ENCODE assay signal across 8 mouse cellular contexts in genomic region chr17:29032274-29033069, GRCm38 (mm10). TPM values are rescaled to one million over a fixed set of nuclear protein-coding genes. Genes with fewer than 3 reads are reported as not detected.
DNase-seq lines count a peak whose midpoint lies in the region; ATAC-seq and TF ChIP-seq lines count a peak whose summit lies in the region.

Gene Srsf3, plus strand, starts transcription at chr17:29032628.

- peak within 1 kb of the TSS; percentile 99 for H3K27ac ChIP-seq in heart, embryonic 11.5 days (ENCODE audit: low read depth, low read length)
- peak within 1 kb of the TSS; percentile 100 for H3K27ac ChIP-seq in kidney, embryonic 16.5 days (ENCODE audit: low read length)
- H3K27ac ChIP-seq in liver, adult 2 months (replicated peaks; ENCODE audit: insufficient read depth, low read depth, low read length), result peak within 1 kb of the TSS; percentile 94

- H3K4me2 ChIP-seq in heart, embryonic 11.5 days, result peak within 1 kb of the TSS; percentile 97
- peak within 1 kb of the TSS; percentile 77 for H3K4me2 ChIP-seq in kidney, embryonic 16.5 days (replicated peaks; ENCODE audit: low read depth, low read length)
- H3K4me2 ChIP-seq in myocyte (ENCODE audit: low read depth), result peak within 1 kb of the TSS; percentile 94

- ATAC-seq in erythroblast, adult 5-6 weeks (replicated peaks; ENCODE audit: low FRiP score, poor library complexity, severe bottlenecking), result peak; percentile 92
- ATAC-seq in heart, embryonic 11.5 days (replicated peaks; ENCODE audit: insufficient number of reproducible peaks, low FRiP score, low TSS enrichment), result peak; percentile 98
- peak; percentile 97 for ATAC-seq in kidney, embryonic 16.5 days (ENCODE audit: low FRiP score, low TSS enrichment)

- peak; percentile 97 for DNase-seq in B cell, adult 2 months
- peak; percentile 99 for DNase-seq in brain, adult 2 months (ENCODE audit: low read depth, low spot score)
- peak; percentile 88 for DNase-seq in liver, adult 2 months (ENCODE audit: extremely low read depth, low read depth, low spot score)
- peak; percentile 99 for DNase-seq in splenic B cell, adult 2 months (ENCODE audit: low read depth, low spot score)

- H3K9ac ChIP-seq in heart, embryonic 11.5 days (ENCODE audit: low read depth, low read length), result peak within 1 kb of the TSS; percentile 94
- H3K9ac ChIP-seq in kidney, embryonic 16.5 days (replicated peaks; ENCODE audit: low read length), result peak within 1 kb of the TSS; percentile 98
- H3K9ac ChIP-seq in liver, adult 2 months (ENCODE audit: low read depth, low read length), result peak within 1 kb of the TSS; percentile 97

- peak; percentile 98 for TF ChIP-seq POLR2A in liver, adult 2 months (IDR thresholded peaks at IDR 0.05; ENCODE audit: extremely low read depth, insufficient read depth, low read length)
- peak; percentile 74 for TF ChIP-seq POLR2A in myocyte (IDR thresholded peaks at IDR 0.05; ENCODE audit: insufficient read length, low read depth)

- peaks cover 20% of the 10 kb centered on the region; the same call in 1 of the 2 replicates for H3K79me2 ChIP-seq in liver, adult 2 months (ENCODE audit: control insufficient read depth, insufficient read depth, low read length)
- H3K79me2 ChIP-seq in myocyte (ENCODE audit: control insufficient read depth, insufficient read depth), result peaks cover 51% of the 10 kb centered on the region

- H3K36me3 ChIP-seq in heart, embryonic 11.5 days (ENCODE audit: control insufficient read depth, insufficient read depth, low read length), result peaks cover 11% of the 10 kb centered on the region
- peaks cover 13% of the 10 kb centered on the region for H3K36me3 ChIP-seq in kidney, embryonic 16.5 days (ENCODE audit: insufficient read depth, low read length)
- peaks cover 13% of the 10 kb centered on the region for H3K36me3 ChIP-seq in liver, adult 2 months (ENCODE audit: control insufficient read depth, insufficient read depth, low read length)
- peaks cover 24% of the 10 kb centered on the region for H3K36me3 ChIP-seq in myocyte (ENCODE audit: control insufficient read depth, insufficient read depth)
- peaks cover 5% of the 10 kb centered on the region; the same call in 1 of the 2 replicates for H3K36me3 ChIP-seq in splenic B cell, adult 2 months (ENCODE audit: control insufficient read depth, insufficient read depth, low read length, poor library complexity, severe bottlenecking)

- H3K4me3 ChIP-seq in heart, embryonic 11.5 days (ENCODE audit: low read depth, low read length), result peak within 1 kb of the TSS; percentile 61
- H3K4me3 ChIP-seq in kidney, embryonic 16.5 days (ENCODE audit: low read length), result peak within 1 kb of the TSS; percentile 95
- H3K4me3 ChIP-seq in liver, adult 2 months (ENCODE audit: insufficient read depth, low read depth, low read length), result peak within 1 kb of the TSS; percentile 93
- peak within 1 kb of the TSS; percentile 91 for H3K4me3 ChIP-seq in myocyte

- no peaks in the 10 kb centered on the region for H3K27me3 ChIP-seq in heart, embryonic 11.5 days (ENCODE audit: control insufficient read depth, insufficient read depth, low read length)
- no peaks in the 10 kb centered on the region for H3K27me3 ChIP-seq in kidney, embryonic 16.5 days (ENCODE audit: insufficient read depth, low read length)
- no peaks in the 10 kb centered on the region for H3K27me3 ChIP-seq in liver, adult 2 months (ENCODE audit: control insufficient read depth, insufficient read depth, low read length)
- H3K27me3 ChIP-seq in myocyte (ENCODE audit: control insufficient read depth, insufficient read depth, insufficient read length), result no peaks in the 10 kb centered on the region
- no peaks in the 10 kb centered on the region for H3K27me3 ChIP-seq in splenic B cell, adult 2 months (ENCODE audit: control insufficient read depth, insufficient read depth, low read length, poor library complexity, severe bottlenecking)

- H3K4me1 ChIP-seq in heart, embryonic 11.5 days (ENCODE audit: control insufficient read depth, insufficient read depth, low read length), result peaks cover 17% of the 10 kb centered on the region
- peaks cover 22% of the 10 kb centered on the region for H3K4me1 ChIP-seq in kidney, embryonic 16.5 days (ENCODE audit: insufficient read depth, low read length)
- H3K4me1 ChIP-seq in liver, adult 2 months (ENCODE audit: control insufficient read depth, insufficient read depth, low read length), result peaks cover 10% of the 10 kb centered on the region

- under 1% methylated on average over 77 of the region's 77 CpGs for WGBS in heart, embryonic 11.5 days (ENCODE audit: insufficient replicate concordance)
- under 1% methylated on average over 71 of the region's 77 CpGs for WGBS in kidney, embryonic 16.5 days
- under 1% methylated on average over 77 of the region's 77 CpGs for WGBS in liver, adult 2 months

- no peaks in the 10 kb centered on the region for H3K9me3 ChIP-seq in heart, embryonic 11.5 days (replicated peaks; ENCODE audit: control insufficient read depth, low read length)
- no peaks in the 10 kb centered on the region for H3K9me3 ChIP-seq in kidney, embryonic 16.5 days (ENCODE audit: low read length)

- H3ac ChIP-seq in myocyte (ENCODE audit: control insufficient read depth, insufficient read length), result peak within 1 kb of the TSS; percentile 33

- no peak for TF ChIP-seq CTCF in liver, adult 2 months (IDR thresholded peaks at IDR 0.05; ENCODE audit: low read depth, low read length)

TF ChIP-seq in myocyte, 11 proteins besides CTCF, POLR2A, EP300 and RAD21:
- peak in 1 of 3 experiments; percentile 71 for TF ChIP-seq MYOD1 (IDR thresholded peaks at IDR 0.05; ENCODE audit: control insufficient read depth in 1 of 3, insufficient read length in 2 of 3, low read depth in 2 of 3)
- TF ChIP-seq MYOG (IDR thresholded peaks at IDR 0.05; ENCODE audit: control insufficient read depth in 1 of 3, insufficient read depth in 1 of 3, insufficient read length in 2 of 3, low read depth in 2 of 3), result peak in 2 of 3 experiments; percentile 4 to 53
- TF ChIP-seq POLR2AphosphoS2 (IDR thresholded peaks at IDR 0.05; ENCODE audit: insufficient read length, low read depth), result peak; percentile 92
- peak; percentile 35 for TF ChIP-seq SRF (IDR thresholded peaks at IDR 0.05; ENCODE audit: control insufficient read depth, insufficient read length, low read depth)
- no peak for TF ChIP-seq CEBPB (IDR thresholded peaks at IDR 0.05; ENCODE audit: insufficient read depth, poor library complexity, severe bottlenecking)
- peak; percentile 95 for TF ChIP-seq USF1 (IDR thresholded peaks at IDR 0.05; ENCODE audit: low read depth)
- TF ChIP-seq TCF12 (IDR thresholded peaks at IDR 0.05; ENCODE audit: insufficient read depth, poor library complexity, severe bottlenecking), result no peak

RNA-seq across cellular contexts. Expression of gene Srsf3, which starts in this region (rescaled TPM):
- 154 and 174 TPM in 2 replicates for total RNA-seq in erythroblast, adult 5-6 weeks (2015; ENCODE audit: low replicate concordance)
- total RNA-seq in erythroblast, adult 5-6 weeks (2017; ENCODE audit: low replicate concordance), result 208 and 211 TPM in 2 replicates
- 420 and 433 TPM in 2 replicates for polyA plus RNA-seq in heart, embryonic 11.5 days (2014; fragmentation: Nextera tagmentation; extraction: Ambion mirVana)
- 597 and 625 TPM in 2 replicates for polyA plus RNA-seq in kidney, embryonic 16.5 days (2015; fragmentation: Nextera tagmentation; extraction: Ambion mirVana)
- 41.4 and 47.3 TPM in 2 replicates for total RNA-seq in liver, adult 2 months (2014; rRNA removed)
- 26.6 and 40.1 TPM in 2 replicates for polyA plus RNA-seq in liver, adult 2 months (2012; rRNA removed)
- 98.2 TPM for polyA plus RNA-seq in myocyte (2012; fragmentation: generic; extraction: Trizol)

Comparison
In these comparisons a context has a peak if more than half of its experiments do, and no peak if none do; other contexts are left out.
1. Peak in every context shown above with its lines: DNase-seq, ATAC-seq, H3K4me3 ChIP-seq and H3K27ac ChIP-seq.